Mouse (Mus musculus) megakaryocyte, embryonic 14.5 days (primary cell): ENCODE data around the gene Nmral1.

Experiments used
- FLI1 ChIP-seq: IDR thresholded peaks from 2 replicates; pipeline ENCODE4 v1.6.1; 2012; ENCODE audit warnings: low read length, inconsistent platforms, mixed read lengths
- GATA1 ChIP-seq: IDR thresholded peaks from 3 replicates; pipeline ENCODE4 v1.6.1; 2012; ENCODE audit warnings: mixed read lengths, low read length, inconsistent platforms, borderline replicate concordance

DNA sequence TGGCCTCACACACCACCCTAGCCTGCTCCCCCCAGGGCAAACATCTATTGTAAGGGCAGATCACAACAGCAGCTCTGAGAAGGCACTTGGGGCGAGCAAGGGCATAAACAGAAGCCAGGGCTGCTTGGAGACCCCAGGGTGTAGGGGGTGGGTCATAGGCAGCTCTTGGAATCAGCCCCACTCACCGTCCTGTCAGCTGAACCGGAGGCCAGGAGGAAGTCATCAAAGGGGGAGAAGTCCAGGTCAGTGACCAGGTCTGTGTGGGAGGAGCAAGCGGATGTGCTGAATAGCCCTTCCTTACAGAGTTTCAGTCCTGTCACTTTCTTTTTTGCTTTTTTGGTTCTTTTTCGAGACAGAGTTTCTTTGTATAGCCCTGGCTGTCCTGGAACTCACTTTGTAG, 48.8 kb downstream of the Nmral1 start:
- no peak for TF ChIP-seq GATA1
- no peak for TF ChIP-seq FLI1
